Mouse (Mus musculus): ENCODE results near the gene Gas2l1. TPM values are rescaled to one million over a fixed set of nuclear protein-coding genes. Genes with fewer than 3 reads are reported as not detected.
"Not testable (repeated sequence)": the region's sequence is repeated elsewhere in the genome, so short reads cannot be mapped to it uniquely, and the experiment has no call there.

Gene Gas2l1
- polyA plus RNA-seq, 1 experiment from 2014 or later, result 36.3 TPM

DNA sequence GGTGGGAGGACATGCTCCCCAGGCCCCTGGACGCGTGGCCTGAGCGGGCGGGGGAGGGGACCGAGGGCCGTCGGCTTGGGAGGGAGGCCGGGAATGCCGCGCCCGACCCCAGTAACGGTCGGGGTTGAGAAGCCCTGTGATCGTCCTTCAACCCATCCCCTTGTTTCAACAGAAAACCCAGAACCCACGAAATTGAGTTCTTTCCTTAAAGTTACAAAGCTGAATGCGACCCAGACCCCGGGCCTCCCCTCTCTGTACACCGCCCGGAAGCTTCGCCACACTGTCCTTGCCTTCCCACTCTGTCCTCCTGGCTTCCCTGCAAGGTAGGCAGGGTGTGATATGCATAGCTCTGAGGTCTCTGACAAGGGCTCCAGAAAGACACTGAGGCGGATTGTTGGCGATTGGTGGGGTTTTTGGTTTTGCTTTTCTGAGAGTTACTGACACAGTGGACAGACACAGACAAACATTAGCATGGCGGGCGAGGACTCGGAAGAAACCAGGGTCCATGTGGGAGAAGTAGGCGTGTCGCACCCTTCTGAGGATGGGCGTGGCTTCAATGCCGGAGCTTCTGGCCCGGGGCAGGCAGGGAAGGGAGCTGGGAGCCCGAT lies 34.6 kb upstream of the Gas2l1 start:
- H3K27ac ChIP-seq (ENCODE audit: low read depth, low read length), result peak overlapping the region; percentile 90
- peaks cover 3% of the 10 kb centered on the region; the same call in 1 of the 2 replicates for H3K4me1 ChIP-seq (replicated peaks; ENCODE audit: control insufficient read depth, insufficient read depth, low read length)
- ATAC-seq (replicated peaks; ENCODE audit: low FRiP score) (peak; percentile 77), DNase-seq (ENCODE audit: low spot score) (peak; percentile 91)
- no peaks in the 10 kb centered on the region for H3K36me3 ChIP-seq (ENCODE audit: control insufficient read depth, insufficient read depth, low read length)
- H3K9ac ChIP-seq (ENCODE audit: low read length), result peak overlapping the region; percentile 99
- H3K4me3 ChIP-seq (ENCODE audit: low read depth, low read length), result peak overlapping the region; percentile 100
- under 1% methylated on average over 31 of the region's 31 CpGs for WGBS
- H3K4me2 ChIP-seq (ENCODE audit: low read depth, low read length, severe bottlenecking), result peak overlapping the region; percentile 87
- no peaks in the 10 kb centered on the region for H3K9me3 ChIP-seq (ENCODE audit: control insufficient read depth, low read length)
- no peaks in the 10 kb centered on the region for H3K27me3 ChIP-seq (ENCODE audit: control insufficient read depth, insufficient read depth, low read length)

DNA sequence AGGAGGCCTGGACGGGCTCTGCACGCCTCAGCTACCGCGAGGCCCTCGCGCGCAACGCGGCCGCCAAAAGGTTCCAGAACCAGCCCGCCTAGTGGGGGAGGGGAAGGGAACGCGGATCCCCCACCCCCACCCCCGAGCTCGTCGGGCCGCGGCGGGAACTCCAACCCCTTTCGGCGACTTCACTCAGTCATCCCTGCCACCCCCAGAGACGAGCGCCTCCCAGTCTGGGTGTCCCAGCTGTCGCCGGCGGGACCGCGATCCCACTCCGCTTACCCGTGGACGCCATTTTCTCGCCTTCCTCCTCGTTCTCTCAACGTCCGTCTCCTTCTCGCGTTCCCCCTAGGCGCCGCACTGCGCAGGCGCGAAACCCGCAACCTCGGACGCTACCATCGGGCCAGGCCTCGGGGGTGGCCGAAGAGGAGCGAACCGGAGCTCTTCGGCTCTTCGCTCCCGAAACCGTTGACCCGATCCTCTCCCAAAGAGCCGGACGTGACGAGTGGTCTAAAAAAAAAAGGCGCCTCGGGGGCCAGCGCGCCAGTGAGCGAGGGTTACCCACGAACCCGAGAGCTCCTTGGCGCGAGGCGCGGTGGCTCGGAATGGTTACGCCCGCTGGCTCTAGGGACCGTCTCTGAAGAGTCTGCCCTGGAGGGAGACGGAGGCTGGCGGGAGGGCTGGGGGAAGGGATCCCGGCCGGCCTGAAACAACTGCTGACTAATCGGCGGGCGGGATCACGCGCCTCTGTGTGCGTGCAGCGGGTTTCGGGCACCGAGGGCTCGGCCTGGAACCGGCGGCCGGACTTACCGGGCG lies 33.8 kb upstream of the Gas2l1 start, which contains the start of the genes Rhbdd3 and Ewsr1:
Gene Rhbdd3 (plus strand): TSS at position 191 of the 807 bp plus-strand sequence.
Gene Ewsr1 (minus strand): TSS at position 531 of the 807 bp plus-strand sequence.
- no peaks in the 10 kb centered on the region for H3K36me3 ChIP-seq (ENCODE audit: control insufficient read depth, insufficient read depth, low read length)

DNA sequence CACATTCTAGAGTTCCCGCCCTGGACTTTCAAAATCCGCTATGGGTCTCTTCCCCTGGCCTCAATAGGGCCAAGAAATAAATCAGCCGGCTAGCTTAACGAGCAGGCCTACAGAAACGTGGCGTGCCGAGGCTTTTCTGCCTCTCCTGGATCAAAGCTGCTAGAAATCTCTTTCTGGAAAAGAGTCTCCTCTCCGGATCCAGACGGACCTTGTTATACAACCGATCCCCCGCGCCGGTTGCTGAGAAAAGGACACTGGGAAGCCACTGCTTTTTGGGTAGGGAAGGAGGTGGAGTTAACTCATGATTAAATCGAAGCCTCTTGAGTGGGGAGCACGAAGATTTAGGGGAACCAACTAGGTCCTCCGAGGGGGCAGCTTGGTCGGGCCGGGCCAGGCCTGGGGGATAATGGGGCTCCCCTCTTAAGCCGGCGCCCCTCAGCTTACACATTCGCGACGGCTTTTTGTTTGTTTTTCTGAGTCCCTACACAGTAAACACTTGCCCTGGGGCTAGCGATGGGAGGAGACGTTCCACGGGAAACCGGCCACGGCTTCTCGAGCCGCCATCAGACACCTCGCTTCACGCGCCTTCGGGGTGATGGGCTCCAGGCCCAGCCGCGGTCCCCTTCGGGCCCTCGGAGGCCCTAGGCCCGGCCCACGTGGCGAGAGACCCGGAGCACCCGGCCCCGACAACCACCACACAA lies 33.1 kb upstream of the Gas2l1 start:
- H3K4me3 ChIP-seq (ENCODE audit: low read depth, low read length), result peak overlapping the region; percentile 100
- WGBS, result under 1% methylated on average over 43 of the region's 44 CpGs

More for the DNA sequence above, 33.8 kb upstream of the Gas2l1 start, which contains the start of the genes Rhbdd3 and Ewsr1:
- Histone ChIP-seq H3K27ac (ENCODE audit: low read depth, low read length) (peak within 1 kb of the TSS; percentile 90), H3K9ac (ENCODE audit: low read length) (peak within 1 kb of the TSS; percentile 99), H3K4me3 (ENCODE audit: low read depth, low read length) (peak within 1 kb of the TSS; percentile 100), H3K27me3 (ENCODE audit: control insufficient read depth, insufficient read depth, low read length) (no peaks in the 10 kb centered on the region), H3K9me3 (ENCODE audit: control insufficient read depth, low read length) (no peaks in the 10 kb centered on the region), H3K4me2 (ENCODE audit: low read depth, low read length, severe bottlenecking) (peak within 1 kb of the TSS; percentile 87), H3K4me1 (replicated peaks; ENCODE audit: control insufficient read depth, insufficient read depth, low read length) (peaks cover 3% of the 10 kb centered on the region; the same call in 1 of the 2 replicates)
- WGBS, result under 1% methylated on average over 92 of the region's 92 CpGs
- peak; percentile 89 for ATAC-seq (replicated peaks; ENCODE audit: low FRiP score)
- peak; percentile 98 for DNase-seq (ENCODE audit: low spot score)

DNA sequence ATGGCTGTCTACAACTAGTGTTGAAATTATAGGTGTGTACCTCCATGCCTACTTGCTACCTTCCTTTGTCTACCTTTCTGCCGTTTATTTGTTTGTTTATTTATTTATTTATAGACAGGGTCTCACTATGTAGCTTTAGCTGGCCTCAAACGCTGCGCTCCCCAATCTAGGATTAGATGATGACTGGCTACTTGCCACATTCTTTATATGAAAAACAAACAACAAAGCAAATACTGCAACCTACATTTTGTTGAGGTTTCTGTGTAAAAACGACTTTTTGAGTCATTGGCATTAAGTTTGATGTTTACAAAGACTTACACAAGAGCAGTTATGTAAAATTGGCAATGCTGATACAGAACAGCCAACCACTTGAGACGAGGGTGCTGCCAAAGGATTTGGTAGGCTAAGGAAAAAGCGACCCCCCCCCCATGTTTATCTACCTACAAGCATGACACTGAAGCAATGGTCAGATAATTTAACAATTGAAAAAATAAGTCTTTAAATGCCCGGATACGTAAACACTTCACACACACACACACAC lies 31.4 kb upstream of the Gas2l1 start:
- Histone ChIP-seq H3K36me3 (ENCODE audit: control insufficient read depth, insufficient read depth, low read length) (peaks cover 5% of the 10 kb centered on the region; the same call in 1 of the 2 replicates), H3K9me3 (ENCODE audit: control insufficient read depth, low read length) (no peaks in the 10 kb centered on the region), H3K27ac (ENCODE audit: low read depth, low read length) (no peak overlapping the region), H3K9ac (ENCODE audit: low read length) (no peak overlapping the region), H3K27me3 (ENCODE audit: control insufficient read depth, insufficient read depth, low read length) (no peaks in the 10 kb centered on the region), H3K4me2 (ENCODE audit: low read depth, low read length, severe bottlenecking) (peak overlapping the region; percentile 87; the same call in 1 of the 2 replicates), H3K4me1 (replicated peaks; ENCODE audit: control insufficient read depth, insufficient read depth, low read length) (peaks cover 3% of the 10 kb centered on the region; the same call in 1 of the 2 replicates), H3K4me3 (ENCODE audit: low read depth, low read length) (peak overlapping the region; percentile 100)
- DNase-seq (ENCODE audit: low spot score) (no peak), ATAC-seq (replicated peaks; ENCODE audit: low FRiP score) (no peak)
- 80% methylated on average over 8 of the region's 8 CpGs for WGBS

More for the DNA sequence above, 33.1 kb upstream of the Gas2l1 start:
- H3K9ac ChIP-seq (ENCODE audit: low read length), result peak overlapping the region; percentile 99
- H3K27me3 ChIP-seq (ENCODE audit: control insufficient read depth, insufficient read depth, low read length), result no peaks in the 10 kb centered on the region
- ATAC-seq (replicated peaks; ENCODE audit: low FRiP score) (peak; percentile 15), DNase-seq (ENCODE audit: low spot score) (no peak)
- H3K27ac ChIP-seq (ENCODE audit: low read depth, low read length), result peak overlapping the region; percentile 90
- H3K9me3 ChIP-seq (ENCODE audit: control insufficient read depth, low read length), result no peaks in the 10 kb centered on the region
- H3K4me1 ChIP-seq (replicated peaks; ENCODE audit: control insufficient read depth, insufficient read depth, low read length), result peaks cover 3% of the 10 kb centered on the region; the same call in 1 of the 2 replicates
- H3K4me2 ChIP-seq (ENCODE audit: low read depth, low read length, severe bottlenecking), result peak overlapping the region; percentile 87
- no peaks in the 10 kb centered on the region for H3K36me3 ChIP-seq (ENCODE audit: control insufficient read depth, insufficient read depth, low read length)

DNA sequence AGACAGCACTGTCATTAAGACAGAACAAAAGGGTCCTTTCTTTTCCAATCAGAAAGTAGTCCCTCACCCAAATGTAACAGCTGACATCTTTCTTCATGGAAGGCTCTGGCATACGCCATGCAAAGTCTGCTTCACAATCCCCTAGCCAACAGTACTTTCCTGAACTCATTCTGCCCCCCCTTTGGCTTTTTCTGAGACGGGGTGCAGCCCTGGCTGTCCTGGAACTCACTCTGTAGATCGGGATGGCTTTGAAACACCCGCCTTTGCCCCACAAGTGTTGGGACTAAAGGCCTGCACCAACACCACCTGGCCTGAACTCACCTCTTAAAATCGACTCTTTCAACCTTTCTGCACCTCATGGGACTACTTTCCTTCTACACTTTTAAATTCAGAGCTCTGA lies 30.8 kb upstream of the Gas2l1 start:
- WGBS, result 91% methylated on average over 5 of the region's 5 CpGs
- DNase-seq (ENCODE audit: low spot score), result no peak
- ATAC-seq (replicated peaks; ENCODE audit: low FRiP score), result no peak
- Histone ChIP-seq H3K4me1 (replicated peaks; ENCODE audit: control insufficient read depth, insufficient read depth, low read length) (peaks cover 3% of the 10 kb centered on the region; the same call in 1 of the 2 replicates), H3K9ac (ENCODE audit: low read length) (no peak overlapping the region), H3K27ac (ENCODE audit: low read depth, low read length) (no peak overlapping the region), H3K4me3 (ENCODE audit: low read depth, low read length) (no peak overlapping the region), H3K27me3 (ENCODE audit: control insufficient read depth, insufficient read depth, low read length) (no peaks in the 10 kb centered on the region), H3K36me3 (ENCODE audit: control insufficient read depth, insufficient read depth, low read length) (peaks cover 7% of the 10 kb centered on the region; the same call in 1 of the 2 replicates), H3K9me3 (ENCODE audit: control insufficient read depth, low read length) (no peaks in the 10 kb centered on the region), H3K4me2 (ENCODE audit: low read depth, low read length, severe bottlenecking) (no peak overlapping the region)

DNA sequence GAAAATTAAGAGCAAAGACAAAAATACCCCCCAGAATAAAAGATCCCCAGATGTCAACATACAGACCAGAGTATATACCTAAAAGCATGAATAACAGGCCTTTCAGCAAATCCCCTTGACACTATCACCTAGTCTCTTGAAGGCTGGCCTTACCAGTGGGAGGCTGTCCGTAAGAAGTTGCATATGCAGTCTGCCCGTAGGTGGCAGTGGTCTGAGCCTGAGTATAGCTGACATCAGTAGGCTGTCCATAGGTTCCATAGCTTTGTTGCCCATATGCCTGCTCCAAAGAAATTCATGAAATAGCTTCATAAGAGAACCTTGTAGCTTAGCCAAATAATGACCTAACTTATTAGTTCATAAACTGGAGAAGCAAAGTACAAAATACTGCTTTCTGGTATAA lies 26.6 kb upstream of the Gas2l1 start:
- H3K36me3 ChIP-seq (ENCODE audit: control insufficient read depth, insufficient read depth, low read length), result peaks cover 21% of the 10 kb centered on the region; the same call in 1 of the 2 replicates
- no peaks in the 10 kb centered on the region for H3K9me3 ChIP-seq (ENCODE audit: control insufficient read depth, low read length)
- no peak overlapping the region for H3K4me3 ChIP-seq (ENCODE audit: low read depth, low read length)
- no peak overlapping the region for H3K4me2 ChIP-seq (ENCODE audit: low read depth, low read length, severe bottlenecking)
- H3K4me1 ChIP-seq (replicated peaks; ENCODE audit: control insufficient read depth, insufficient read depth, low read length), result peaks cover 3% of the 10 kb centered on the region; the same call in 1 of the 2 replicates
- no peak for DNase-seq (ENCODE audit: low spot score)
- WGBS, result 56% methylated on average over 2 of the region's 2 CpGs
- H3K9ac ChIP-seq (ENCODE audit: low read length), result no peak overlapping the region
- H3K27me3 ChIP-seq (ENCODE audit: control insufficient read depth, insufficient read depth, low read length), result no peaks in the 10 kb centered on the region
- H3K27ac ChIP-seq (ENCODE audit: low read depth, low read length), result no peak overlapping the region
- ATAC-seq (replicated peaks; ENCODE audit: low FRiP score), result no peak

DNA sequence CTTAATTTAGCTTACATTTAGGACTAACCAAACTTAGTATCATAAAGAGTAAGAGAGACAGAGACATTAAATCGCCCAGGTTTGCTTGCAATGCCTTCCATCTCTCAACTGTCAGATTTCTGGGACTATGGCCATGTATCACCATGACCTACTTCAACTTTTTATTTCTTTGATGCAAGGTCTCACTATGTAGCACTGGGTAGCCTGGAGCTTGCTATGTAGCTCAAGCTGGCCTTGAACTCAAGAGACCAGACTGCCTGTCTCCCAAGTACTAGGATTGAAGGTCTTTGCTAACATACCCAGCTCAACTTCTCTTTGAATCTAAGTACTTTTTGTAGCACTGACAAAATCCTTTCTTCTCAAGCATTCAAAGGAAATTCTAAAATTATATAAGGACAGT lies 24.0 kb upstream of the Gas2l1 start:
- WGBS, result 100% methylated on average over 1 of the region's 1 CpGs
- ATAC-seq (replicated peaks; ENCODE audit: low FRiP score), result no peak
- H3K9me3 ChIP-seq (ENCODE audit: control insufficient read depth, low read length), result no peaks in the 10 kb centered on the region

DNA sequence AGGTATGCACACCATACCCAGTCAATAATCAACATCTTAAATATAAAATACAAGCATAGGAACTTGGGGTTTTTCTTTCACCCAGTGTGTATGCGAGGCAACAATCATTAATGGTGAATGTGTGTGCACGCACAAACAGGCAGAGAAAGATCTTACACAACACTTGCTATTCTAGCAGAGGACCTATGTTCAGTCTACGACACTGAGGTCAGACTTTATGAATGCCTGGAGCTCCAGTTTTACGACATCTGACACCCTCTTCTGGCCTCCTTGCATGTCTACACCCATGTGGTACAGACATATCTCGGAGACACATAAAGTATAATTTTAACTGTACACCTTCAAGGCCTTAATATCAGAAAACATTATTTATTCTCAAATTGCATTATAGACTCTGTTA lies 11.7 kb upstream of the Gas2l1 start:
- DNase-seq (ENCODE audit: low spot score); ATAC-seq (replicated peaks; ENCODE audit: low FRiP score); H3K9me3 ChIP-seq (ENCODE audit: control insufficient read depth, low read length); H3K27me3 ChIP-seq (ENCODE audit: control insufficient read depth, insufficient read depth, low read length); H3K4me3 ChIP-seq (ENCODE audit: low read depth, low read length); H3K4me2 ChIP-seq (ENCODE audit: low read depth, low read length, severe bottlenecking); H3K9ac ChIP-seq (ENCODE audit: low read length); H3K4me1 ChIP-seq (replicated peaks; ENCODE audit: control insufficient read depth, insufficient read depth, low read length); H3K27ac ChIP-seq (ENCODE audit: low read depth, low read length): not testable (repeated sequence)
- H3K36me3 ChIP-seq (ENCODE audit: control insufficient read depth, insufficient read depth, low read length), result peaks cover 19% of the 10 kb centered on the region
- 89% methylated on average over 3 of the region's 5 CpGs for WGBS

More for the DNA sequence above, 24.0 kb upstream of the Gas2l1 start:
- peaks cover 32% of the 10 kb centered on the region for H3K36me3 ChIP-seq (ENCODE audit: control insufficient read depth, insufficient read depth, low read length)
- H3K27me3 ChIP-seq (ENCODE audit: control insufficient read depth, insufficient read depth, low read length), result no peaks in the 10 kb centered on the region
- no peaks in the 10 kb centered on the region for H3K4me1 ChIP-seq (replicated peaks; ENCODE audit: control insufficient read depth, insufficient read depth, low read length)
- no peak overlapping the region for H3K4me2 ChIP-seq (ENCODE audit: low read depth, low read length, severe bottlenecking)
- no peak overlapping the region for H3K27ac ChIP-seq (ENCODE audit: low read depth, low read length)
- no peak overlapping the region for H3K9ac ChIP-seq (ENCODE audit: low read length)
- no peak overlapping the region for H3K4me3 ChIP-seq (ENCODE audit: low read depth, low read length)
- no peak for DNase-seq (ENCODE audit: low spot score)
